Mouse (Mus musculus): Measurements from ENCODE around the gene Trip10. TPM values are rescaled to one million over a fixed set of nuclear protein-coding genes. Genes with fewer than 3 reads are reported as not detected.
A peak's percentile ranks its signal among the peaks of the same experiment; 100 is the strongest.

Gene Trip10
- polyA plus RNA-seq, 1 experiment from 2014 or later: 43.1 TPM

- Histone ChIP-seq H3K27ac (no peak overlapping the region), H3K36me3 (no peaks in the 10 kb centered on the region), H3K27me3 (replicated peaks) (no peaks in the 10 kb centered on the region), H3K9ac (no peak overlapping the region), H3K4me3 (replicated peaks) (no peak overlapping the region), H3K4me2 (no peak overlapping the region), H3K9me3 (no peaks in the 10 kb centered on the region), H3K4me1 (no peaks in the 10 kb centered on the region)
- no peak for ATAC-seq (ENCODE audit: insufficient read depth, low FRiP score, low read depth)
- 66% methylated on average over 9 of the region's 9 CpGs for WGBS
These were observed 25.9 kb upstream of the Trip10 start for GRCm38 (mm10) chr17:57223313-57223712.

DNA sequence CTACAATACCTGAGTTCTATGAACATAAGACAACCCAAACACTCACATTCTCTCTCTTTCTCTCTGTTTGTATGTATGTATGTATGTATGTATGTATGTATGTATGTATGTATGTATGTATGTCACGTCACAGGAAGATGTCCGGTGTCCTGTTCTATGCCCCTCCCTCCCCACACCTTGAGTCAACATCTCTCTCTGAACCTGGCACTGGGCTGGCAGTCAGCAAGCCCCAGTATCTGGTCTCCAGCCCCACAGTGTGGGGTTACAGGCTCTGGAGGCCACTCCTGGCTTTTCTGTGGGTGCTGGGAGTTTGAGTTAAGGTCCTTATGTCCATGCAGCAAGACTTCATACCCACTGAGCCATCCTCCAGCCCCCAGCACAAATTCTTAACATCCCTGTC is 21.8 kb upstream of the Trip10 start:
- H3K9me3 ChIP-seq: no peaks in the 10 kb centered on the region
- H3K36me3 ChIP-seq: no peaks in the 10 kb centered on the region
- no peaks in the 10 kb centered on the region for H3K27me3 ChIP-seq (replicated peaks)
- H3K4me2 ChIP-seq: no peak overlapping the region
- no peak for ATAC-seq (ENCODE audit: insufficient read depth, low FRiP score, low read depth)
- no peak overlapping the region for H3K4me3 ChIP-seq (replicated peaks)
- H3K4me1 ChIP-seq: peaks cover 4% of the 10 kb centered on the region; the same call in 1 of the 2 replicates
- H3K27ac ChIP-seq: no peak overlapping the region
- WGBS: 89% methylated on average over 2 of the region's 2 CpGs
- no peak overlapping the region for H3K9ac ChIP-seq

DNA sequence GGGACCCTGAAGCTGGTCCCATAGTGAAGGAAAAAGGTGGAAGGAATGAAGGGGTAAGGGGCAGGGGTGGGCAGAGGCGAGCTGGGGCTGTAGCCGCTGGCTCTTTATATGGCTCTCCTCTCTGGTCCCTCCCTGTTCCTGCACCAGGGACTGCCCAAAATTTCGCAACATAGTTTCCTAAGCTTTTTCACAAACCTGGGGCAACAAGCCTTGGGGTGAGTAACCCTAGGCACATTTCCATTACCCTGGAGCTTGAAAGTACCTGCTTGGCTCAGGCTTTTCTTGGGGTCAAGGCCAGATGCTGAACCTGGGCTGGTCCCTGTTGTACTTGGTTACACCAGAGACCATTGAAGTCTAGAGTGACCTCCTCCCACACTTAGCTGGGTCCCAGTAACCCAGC is 21.2 kb upstream of the Trip10 start, which contains the start of gene C3:
C3 (minus strand) TSS at position 123 of the 400 bp plus-strand sequence.
- Histone ChIP-seq H3K27ac (no peak within 1 kb of the TSS), H3K36me3 (no peaks in the 10 kb centered on the region), H3K9me3 (no peaks in the 10 kb centered on the region), H3K4me2 (no peak within 1 kb of the TSS), H3K4me3 (replicated peaks) (no peak within 1 kb of the TSS), H3K4me1 (peaks cover 4% of the 10 kb centered on the region; the same call in 1 of the 2 replicates), H3K9ac (no peak within 1 kb of the TSS), H3K27me3 (replicated peaks) (no peaks in the 10 kb centered on the region)
- no peak for ATAC-seq (ENCODE audit: insufficient read depth, low FRiP score, low read depth)
- 67% methylated on average over 3 of the region's 3 CpGs for WGBS

DNA sequence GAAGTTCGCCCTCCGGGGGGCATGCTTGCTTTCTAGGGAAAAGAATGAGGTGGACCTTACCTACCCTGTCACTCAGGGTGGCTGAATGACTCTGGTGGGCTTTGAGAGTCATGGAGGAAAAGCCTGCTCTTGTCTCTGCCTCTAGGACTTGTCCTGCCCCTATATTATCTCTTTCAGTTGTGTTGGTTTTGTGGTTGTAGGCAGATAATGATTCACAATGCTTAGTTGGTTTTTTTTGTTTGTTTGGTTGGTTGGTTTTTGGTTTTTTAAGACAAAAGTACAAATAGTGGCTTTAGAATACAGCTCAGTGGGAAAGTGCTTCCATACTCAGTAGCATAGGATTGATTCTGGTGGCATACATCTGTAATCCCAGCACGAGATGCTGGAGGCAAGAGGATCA is 20.4 kb upstream of the Trip10 start:
- Histone ChIP-seq H3K9me3 (no peaks in the 10 kb centered on the region), H3K4me3 (replicated peaks) (no peak overlapping the region), H3K4me1 (peaks cover 4% of the 10 kb centered on the region; the same call in 1 of the 2 replicates), H3K9ac (no peak overlapping the region), H3K27ac (no peak overlapping the region), H3K4me2 (no peak overlapping the region), H3K27me3 (replicated peaks) (no peaks in the 10 kb centered on the region), H3K36me3 (no peaks in the 10 kb centered on the region)
- ATAC-seq (ENCODE audit: insufficient read depth, low FRiP score, low read depth): no peak
- WGBS: 73% methylated on average over 3 of the region's 3 CpGs

DNA sequence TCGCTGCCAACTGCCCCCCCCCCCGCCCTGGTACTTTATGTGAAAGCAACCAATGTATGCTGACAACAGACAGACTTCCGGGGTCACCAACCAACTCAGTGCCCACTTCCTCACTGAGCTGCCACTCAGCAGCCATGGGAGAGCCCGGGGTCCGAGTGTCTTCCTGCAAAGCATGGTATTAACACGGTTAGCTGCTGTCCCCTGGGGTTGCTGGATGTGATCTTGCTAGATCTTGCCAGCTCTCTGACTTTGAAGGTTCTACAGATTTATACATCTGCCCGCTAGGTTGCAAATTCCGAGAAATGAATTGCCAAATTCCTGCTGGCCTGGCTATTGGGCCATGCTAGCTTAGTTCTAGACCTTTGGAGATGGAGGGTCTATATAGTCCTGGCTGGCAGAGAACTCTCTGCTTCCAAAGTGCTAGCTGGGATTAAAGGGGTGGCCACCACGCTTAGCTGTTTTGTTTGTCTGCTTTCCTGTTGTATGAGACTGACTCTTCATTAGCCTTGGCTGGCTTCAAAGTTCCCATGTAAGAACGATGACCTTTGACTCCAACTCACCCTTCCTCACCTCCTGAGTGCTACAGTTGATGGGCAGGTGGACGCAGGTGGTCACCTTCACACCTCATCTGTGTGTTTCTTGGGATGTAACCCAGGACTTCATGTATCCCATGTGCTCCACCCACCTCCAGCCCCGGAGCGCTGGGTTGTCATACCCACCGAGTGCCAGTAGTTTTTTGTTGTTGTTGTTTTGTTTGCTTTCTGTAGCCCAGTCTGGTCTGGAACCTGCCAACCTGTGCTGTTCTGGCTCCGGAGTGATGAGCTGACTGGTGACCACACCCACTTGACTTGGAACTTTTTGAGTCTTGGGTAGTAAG is 19.2 kb upstream of the Trip10 start:
- no peaks in the 10 kb centered on the region for H3K27me3 ChIP-seq (replicated peaks)
- peaks cover 4% of the 10 kb centered on the region; the same call in 1 of the 2 replicates for H3K4me1 ChIP-seq
- H3K9ac ChIP-seq: no peak overlapping the region
- H3K4me2 ChIP-seq: no peak overlapping the region
- 77% methylated on average over 15 of the region's 15 CpGs for WGBS
- H3K36me3 ChIP-seq: peaks cover 8% of the 10 kb centered on the region; the same call in 1 of the 2 replicates
- H3K27ac ChIP-seq: no peak overlapping the region
- no peaks in the 10 kb centered on the region for H3K9me3 ChIP-seq
- no peak overlapping the region for H3K4me3 ChIP-seq (replicated peaks)
- ATAC-seq (ENCODE audit: insufficient read depth, low FRiP score, low read depth): no peak

DNA sequence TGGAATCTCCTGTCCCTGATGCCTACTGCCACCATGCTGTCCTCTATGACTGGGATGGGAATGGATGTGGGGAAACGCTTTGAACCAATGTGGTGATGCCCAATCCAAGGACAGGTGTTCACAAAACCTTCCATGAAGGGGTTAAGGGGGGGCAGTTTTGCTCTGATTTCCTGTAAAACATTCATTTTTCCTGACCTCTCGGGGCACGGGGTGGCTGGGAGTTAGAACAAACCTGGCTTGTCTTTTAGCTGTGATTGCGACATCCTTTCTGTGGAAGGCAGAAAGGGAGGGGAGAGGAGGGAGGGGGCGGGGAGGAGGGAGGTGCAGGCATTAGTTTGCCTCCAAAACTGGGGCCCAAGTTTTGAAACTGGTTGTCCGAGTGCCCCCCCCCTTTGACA is 18.5 kb upstream of the Trip10 start:
- H3K4me1 ChIP-seq: peaks cover 4% of the 10 kb centered on the region; the same call in 1 of the 2 replicates
- H3K27me3 ChIP-seq (replicated peaks): no peaks in the 10 kb centered on the region
- no peak overlapping the region for H3K27ac ChIP-seq
- H3K9me3 ChIP-seq: no peaks in the 10 kb centered on the region
- H3K4me3 ChIP-seq (replicated peaks): no peak overlapping the region
- ATAC-seq (ENCODE audit: insufficient read depth, low FRiP score, low read depth): no peak
- WGBS: 33% methylated on average over 6 of the region's 6 CpGs
- no peak overlapping the region for H3K9ac ChIP-seq
- no peak overlapping the region for H3K4me2 ChIP-seq
- H3K36me3 ChIP-seq: peaks cover 12% of the 10 kb centered on the region

DNA sequence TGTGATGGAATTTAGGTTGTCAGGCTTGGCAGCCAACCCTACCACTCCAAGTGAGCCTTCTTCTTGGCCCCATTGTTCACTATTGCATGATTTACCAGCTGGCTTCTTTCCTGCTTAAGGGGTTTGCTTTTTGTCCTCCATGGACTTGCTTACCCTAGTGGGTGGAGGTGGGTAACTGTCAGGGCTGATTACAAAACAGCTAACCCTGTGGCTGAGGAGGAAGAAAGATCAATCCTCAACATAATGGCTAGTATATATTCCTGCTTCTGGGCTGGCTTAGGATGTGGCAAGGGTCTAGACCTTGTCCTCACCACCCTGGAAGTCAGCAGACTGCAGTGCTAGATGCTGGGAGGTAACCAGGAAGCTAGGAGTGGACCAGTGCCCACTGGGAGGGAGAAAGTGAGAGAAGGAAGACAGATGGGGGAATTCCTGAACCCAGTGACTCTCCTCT is 17.9 kb upstream of the Trip10 start:
- H3K36me3 ChIP-seq: peaks cover 13% of the 10 kb centered on the region
- no peak for ATAC-seq (ENCODE audit: insufficient read depth, low FRiP score, low read depth)
- H3K9ac ChIP-seq: no peak overlapping the region
- H3K4me3 ChIP-seq (replicated peaks): no peak overlapping the region
- H3K27ac ChIP-seq: 0 out of 2 replicates have a peak overlapping the region, but pooled peaks have one; percentile 31
- H3K4me1 ChIP-seq: peaks cover 4% of the 10 kb centered on the region; the same call in 1 of the 2 replicates
- H3K27me3 ChIP-seq (replicated peaks): no peaks in the 10 kb centered on the region
- no peaks in the 10 kb centered on the region for H3K9me3 ChIP-seq
- no peak overlapping the region for H3K4me2 ChIP-seq

DNA sequence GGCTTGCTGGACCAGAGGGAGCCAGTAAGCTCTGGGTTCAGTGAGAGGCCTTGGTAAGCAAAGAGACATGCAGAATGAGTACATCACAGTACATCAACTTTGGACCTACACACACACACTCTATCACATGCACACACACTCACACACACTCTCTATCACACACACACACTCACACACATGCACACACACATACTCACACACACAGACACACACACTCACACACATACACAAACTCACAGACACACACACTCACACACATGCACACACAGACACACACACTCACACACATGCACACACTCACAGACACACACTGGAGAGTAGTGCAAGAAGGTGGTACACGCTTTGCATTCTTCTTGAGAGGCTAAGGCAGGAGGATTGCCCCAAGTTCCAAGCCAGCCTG is 17.1 kb upstream of the Trip10 start:
- 82% methylated on average over 1 of the region's 1 CpGs for WGBS
- Histone ChIP-seq H3K4me1 (peaks cover 4% of the 10 kb centered on the region; the same call in 1 of the 2 replicates), H3K9ac (no peak overlapping the region), H3K4me3 (replicated peaks) (no peak overlapping the region), H3K36me3 (peaks cover 13% of the 10 kb centered on the region), H3K27me3 (replicated peaks) (no peaks in the 10 kb centered on the region), H3K4me2 (no peak overlapping the region), H3K27ac (0 out of 2 replicates have a peak overlapping the region, but pooled peaks have one; percentile 3), H3K9me3 (no peaks in the 10 kb centered on the region)
- no peak for ATAC-seq (ENCODE audit: insufficient read depth, low FRiP score, low read depth)

DNA sequence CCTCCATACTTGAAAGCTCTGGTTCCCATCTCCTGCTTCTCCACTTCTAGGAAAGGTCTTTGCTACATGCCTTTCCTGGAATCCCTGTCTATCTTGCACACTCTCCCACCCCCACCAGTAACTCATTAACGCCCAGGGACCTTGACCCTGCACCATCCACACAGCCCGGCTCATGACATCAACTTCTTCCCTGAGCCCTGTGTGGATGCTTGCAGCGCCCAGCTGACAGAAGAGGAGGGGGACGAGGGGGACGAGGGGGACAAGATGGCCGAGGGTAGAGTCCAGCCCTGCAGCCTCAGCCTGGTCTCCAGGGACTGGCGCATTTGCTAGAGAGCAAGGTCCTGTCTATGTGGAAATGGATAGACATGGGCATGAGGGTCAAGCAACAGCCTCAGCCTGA is 16.2 kb upstream of the Trip10 start:
- Histone ChIP-seq H3K27me3 (replicated peaks) (no peaks in the 10 kb centered on the region), H3K36me3 (peaks cover 18% of the 10 kb centered on the region), H3K4me2 (no peak overlapping the region), H3K4me1 (peaks cover 4% of the 10 kb centered on the region; the same call in 1 of the 2 replicates), H3K9me3 (no peaks in the 10 kb centered on the region), H3K4me3 (replicated peaks) (no peak overlapping the region), H3K9ac (no peak overlapping the region), H3K27ac (no peak overlapping the region)
- WGBS: 36% methylated on average over 7 of the region's 7 CpGs
- 0 out of 2 replicates have a peak, but pooled peaks have one; percentile 41 for ATAC-seq (ENCODE audit: insufficient read depth, low FRiP score, low read depth)

DNA sequence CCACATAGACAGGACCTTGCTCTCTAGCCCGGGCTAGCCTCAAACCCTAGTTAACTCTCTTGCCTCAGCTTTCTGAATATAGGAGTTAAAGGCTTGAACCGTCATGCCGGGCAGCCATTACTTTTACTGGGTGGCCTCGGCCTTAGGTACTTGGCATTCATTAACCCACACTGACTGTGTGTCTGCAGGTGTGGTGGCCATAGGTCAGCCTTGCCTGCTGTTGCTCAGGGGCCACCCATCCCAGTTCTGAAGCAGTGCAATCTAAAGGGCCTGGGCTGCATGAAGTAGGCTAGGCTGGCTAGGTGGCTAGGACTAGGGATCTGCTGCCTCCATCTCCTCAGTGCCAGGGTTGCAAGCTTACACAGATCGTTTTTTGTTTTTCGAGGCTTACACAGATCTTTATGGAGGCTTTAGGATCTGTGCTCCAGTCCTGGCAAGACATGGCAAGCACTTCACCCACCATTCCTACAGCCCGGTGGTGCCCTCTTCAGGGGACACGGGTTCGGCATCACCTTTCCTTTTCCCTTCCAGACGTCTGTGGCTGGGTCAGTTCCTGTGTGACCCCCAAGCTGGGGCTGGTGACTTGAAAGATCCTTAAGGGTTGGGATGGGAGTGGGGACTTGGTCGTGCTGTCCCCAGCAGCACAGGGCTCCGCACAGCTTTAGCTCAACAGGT is 14.9 kb upstream of the Trip10 start:
- Histone ChIP-seq H3K9me3 (no peaks in the 10 kb centered on the region), H3K4me2 (no peak overlapping the region), H3K4me1 (peaks cover 4% of the 10 kb centered on the region; the same call in 1 of the 2 replicates), H3K36me3 (peaks cover 18% of the 10 kb centered on the region), H3K4me3 (replicated peaks) (no peak overlapping the region), H3K27ac (no peak overlapping the region), H3K9ac (no peak overlapping the region), H3K27me3 (replicated peaks) (no peaks in the 10 kb centered on the region)
- 76% methylated on average over 12 of the region's 12 CpGs for WGBS
- ATAC-seq (ENCODE audit: insufficient read depth, low FRiP score, low read depth): peak; percentile 25; the same call in 1 of the 2 replicates

GRCm38 (mm10) chr17:57235803-57236202 is 13.5 kb upstream of the Trip10 start:
- Histone ChIP-seq H3K4me1 (no peaks in the 10 kb centered on the region; the same call in 1 of the 2 replicates), H3K27me3 (replicated peaks) (no peaks in the 10 kb centered on the region), H3K9ac (no peak overlapping the region), H3K4me3 (replicated peaks) (no peak overlapping the region), H3K27ac (no peak overlapping the region), H3K4me2 (no peak overlapping the region), H3K9me3 (no peaks in the 10 kb centered on the region), H3K36me3 (peaks cover 18% of the 10 kb centered on the region)
- ATAC-seq (ENCODE audit: insufficient read depth, low FRiP score, low read depth): no peak
- WGBS: 83% methylated on average over 5 of the region's 5 CpGs

- Histone ChIP-seq H3K4me2 (no peak overlapping the region), H3K4me3 (replicated peaks) (no peak overlapping the region), H3K4me1 (no peaks in the 10 kb centered on the region; the same call in 1 of the 2 replicates), H3K27ac (no peak overlapping the region), H3K36me3 (peaks cover 26% of the 10 kb centered on the region), H3K9ac (no peak overlapping the region), H3K27me3 (replicated peaks) (no peaks in the 10 kb centered on the region), H3K9me3 (no peaks in the 10 kb centered on the region)
- WGBS: 93% methylated on average over 9 of the region's 9 CpGs
- no peak for ATAC-seq (ENCODE audit: insufficient read depth, low FRiP score, low read depth)
These were observed 12.1 kb upstream of the Trip10 start for GRCm38 (mm10) chr17:57237181-57237580.
